24 mouse cellular contexts compared by ENCODE assay signal in genomic region chr2:92380495-92381050, GRCm38 (mm10). TPM values are rescaled to one million over a fixed set of nuclear protein-coding genes. Genes with fewer than 3 reads are reported as not detected.
A peak's percentile ranks its signal among the peaks of the same experiment; 100 is the strongest.
DNase-seq lines count a peak whose midpoint lies in the region; ATAC-seq and TF ChIP-seq lines count a peak whose summit lies in the region.
"Had no signal": no experiment of that assay in that cellular context is flagged by ENCODE, and none has a peak within 500 bp of the region (broad histone marks: within the 10 kb centered on the region; RNA-seq: fewer than 3 reads in every experiment).

No protein-coding gene starts in this region.

- H3K4me3 ChIP-seq in intestine, embryonic 15.5 days (replicated peaks) = no peak overlapping the region
- H3K4me3 ChIP-seq in intestine, postnatal 0 days (ENCODE audit: low read depth, low read length) = no peak overlapping the region
- H3K4me3 ChIP-seq in testis, adult 2 months (ENCODE audit: control insufficient read depth, low read depth, low read length) = peak overlapping the region; percentile 78
- H3K4me3 ChIP-seq: forebrain, embryonic 15.5 days; heart, embryonic 13.5 days; hindbrain, embryonic 10.5 days; hindbrain, embryonic 15.5 days; lung, embryonic 15.5 days had no signal

- DNase-seq in CD4-positive, CD25-positive, alpha-beta regulatory T cell, adult 2 months (ENCODE audit: low read depth, low spot score) = peak; percentile 43
- DNase-seq in cerebellum, adult 9-11 months = peak; percentile 59
- DNase-seq in cerebellum, postnatal 36 days = no peak
- DNase-seq in testis, postnatal 10 days (ENCODE audit: low spot score) = no peak
- DNase-seq: adrenal gland, postnatal 25 days; gastrocnemius, postnatal 36 days; heart, postnatal 10 days; kidney, adult 9 months; layer of hippocampus, postnatal 36 days; left cerebral cortex, postnatal 4 days; retina, postnatal 1 day; right cerebral cortex, postnatal 14 days; thymus, postnatal 14 days had no signal

- no peaks in the 10 kb centered on the region for H3K27me3 ChIP-seq in intestine, embryonic 15.5 days (replicated peaks)
- H3K27me3 ChIP-seq in intestine, postnatal 0 days (replicated peaks; ENCODE audit: control insufficient read depth, insufficient read depth, low read length) = no peaks in the 10 kb centered on the region
- H3K27me3 ChIP-seq in testis, adult 2 months (ENCODE audit: control insufficient read depth, insufficient read depth, low read length) = no peaks in the 10 kb centered on the region
- H3K27me3 ChIP-seq: forebrain, embryonic 15.5 days; heart, embryonic 13.5 days; hindbrain, embryonic 15.5 days; lung, embryonic 15.5 days had no signal

- no peak for ATAC-seq in CD4-positive, CD25-positive, alpha-beta regulatory T cell, adult 4 months
- ATAC-seq in intestine, embryonic 15.5 days = no peak
- ATAC-seq in intestine, postnatal 0 days = no peak
- ATAC-seq: forebrain, embryonic 15.5 days had no signal

- 75% methylated on average over 6 of the region's 6 CpGs for WGBS in intestine, embryonic 15.5 days
- 65% methylated on average over 6 of the region's 6 CpGs for WGBS in intestine, postnatal 0 days

- no peaks in the 10 kb centered on the region for H3K9me3 ChIP-seq in intestine, embryonic 15.5 days
- no peaks in the 10 kb centered on the region for H3K9me3 ChIP-seq in intestine, postnatal 0 days (ENCODE audit: control insufficient read depth)
- H3K9me3 ChIP-seq: forebrain, embryonic 15.5 days; heart, embryonic 13.5 days; hindbrain, embryonic 10.5 days; hindbrain, embryonic 15.5 days; lung, embryonic 15.5 days had no signal

- H3K36me3 ChIP-seq in intestine, embryonic 15.5 days = peaks cover 17% of the 10 kb centered on the region
- H3K36me3 ChIP-seq in intestine, postnatal 0 days (ENCODE audit: control insufficient read depth, insufficient read depth) = peaks cover 58% of the 10 kb centered on the region
- H3K36me3 ChIP-seq in testis, adult 2 months (ENCODE audit: control insufficient read depth, insufficient read depth, low read length) = no peaks in the 10 kb centered on the region; the same call in 1 of the 2 replicates

- H3K27ac ChIP-seq in intestine, embryonic 15.5 days = 0 out of 2 replicates have a peak overlapping the region, but pooled peaks have one; percentile 15
- H3K27ac ChIP-seq in intestine, postnatal 0 days (ENCODE audit: low read depth, low read length) = no peak overlapping the region
- H3K27ac ChIP-seq in testis, adult 2 months (ENCODE audit: control insufficient read depth, insufficient read depth, low read depth, low read length) = peak overlapping the region; percentile 46
- H3K27ac ChIP-seq: forebrain, embryonic 15.5 days; heart, embryonic 13.5 days; hindbrain, embryonic 10.5 days; hindbrain, embryonic 15.5 days; lung, embryonic 15.5 days had no signal

- H3K4me2 ChIP-seq in intestine, embryonic 15.5 days (replicated peaks) = no peak overlapping the region
- no peak overlapping the region for H3K4me2 ChIP-seq in intestine, postnatal 0 days (replicated peaks; ENCODE audit: low read depth)
- H3K4me2 ChIP-seq: forebrain, embryonic 15.5 days; heart, embryonic 13.5 days; hindbrain, embryonic 15.5 days; liver, embryonic 11.5 days; lung, embryonic 15.5 days; midbrain, embryonic 11.5 days had no signal

- no peak overlapping the region for H3K9ac ChIP-seq in intestine, embryonic 15.5 days
- H3K9ac ChIP-seq in intestine, postnatal 0 days (ENCODE audit: low read depth, low read length) = no peak overlapping the region
- H3K9ac ChIP-seq: forebrain, embryonic 15.5 days; heart, embryonic 13.5 days; hindbrain, embryonic 15.5 days; lung, embryonic 15.5 days had no signal

- TF ChIP-seq CTCF in intestine, postnatal 0 days (IDR thresholded peaks at IDR 0.05; ENCODE audit: low read depth) = no peak
- no peak for TF ChIP-seq CTCF in testis, adult 2 months (IDR thresholded peaks at IDR 0.05; ENCODE audit: control insufficient read depth, insufficient read depth, insufficient replicate concordance, low read depth, low read length)

- peaks cover 10% of the 10 kb centered on the region for H3K4me1 ChIP-seq in intestine, embryonic 15.5 days (replicated peaks)
- H3K4me1 ChIP-seq in intestine, postnatal 0 days (replicated peaks; ENCODE audit: control insufficient read depth, insufficient read depth, low read length) = no peaks in the 10 kb centered on the region; the same call in 1 of the 2 replicates
- H3K4me1 ChIP-seq in testis, adult 2 months (ENCODE audit: control insufficient read depth, insufficient read depth, low read length) = peaks cover 4% of the 10 kb centered on the region

- peak; percentile 61; the same call in 1 of the 2 replicates for TF ChIP-seq POLR2A in testis, adult 2 months (IDR thresholded peaks at IDR 0.05; ENCODE audit: control insufficient read depth, low read depth, low read length)

RNA-seq across cellular contexts. Expression of gene 1700029I15Rik, which starts 1.8 kb away (rescaled TPM):
- 1 to 10 TPM; 4.5 to 8.1 TPM for polyA plus RNA-seq in CD4-positive, CD25-positive, alpha-beta regulatory T cell, adult 4 months (2017; shearing (Covaris generic))
- 2.9 and 3.0 TPM in 2 replicates for polyA plus RNA-seq in intestine, embryonic 15.5 days (2015; fragmentation: Nextera tagmentation; extraction: Ambion mirVana)
- 2.1 and 3.1 TPM in 2 replicates for polyA plus RNA-seq in intestine, postnatal 0 days (2015; fragmentation: Nextera tagmentation; extraction: Ambion mirVana)
- polyA plus RNA-seq in testis, adult 2 months (2012; rRNA removed) = 565 and 772 TPM in 2 replicates

RNA-seq across cellular contexts. Expression of gene Large2, which starts 5.9 kb away (rescaled TPM):
- not detected for polyA plus RNA-seq in CD4-positive, CD25-positive, alpha-beta regulatory T cell, adult 4 months (2017; shearing (Covaris generic))
- 10.0 and 11.8 TPM in 2 replicates for polyA plus RNA-seq in intestine, embryonic 15.5 days (2015; fragmentation: Nextera tagmentation; extraction: Ambion mirVana)
- polyA plus RNA-seq in intestine, postnatal 0 days (2015; fragmentation: Nextera tagmentation; extraction: Ambion mirVana) = 8.3 and 9.1 TPM in 2 replicates
- polyA plus RNA-seq in testis, adult 2 months (2012; rRNA removed) = 11.2 and 11.8 TPM in 2 replicates

RNA-seq across cellular contexts. Expression of gene Pex16, which starts 6.1 kb away (rescaled TPM):
- 10 to 100 TPM; 44.5 to 77.0 TPM for polyA plus RNA-seq in CD4-positive, CD25-positive, alpha-beta regulatory T cell, adult 4 months (2017; shearing (Covaris generic))
- 41.6 and 45.8 TPM in 2 replicates for polyA plus RNA-seq in intestine, embryonic 15.5 days (2015; fragmentation: Nextera tagmentation; extraction: Ambion mirVana)
- polyA plus RNA-seq in intestine, postnatal 0 days (2015; fragmentation: Nextera tagmentation; extraction: Ambion mirVana) = 84.8 and 86.0 TPM in 2 replicates
- 89.9 and 91.5 TPM in 2 replicates for polyA plus RNA-seq in testis, adult 2 months (2012; rRNA removed)

RNA-seq across cellular contexts. Expression of gene Mapk8ip1, which starts 20.5 kb away (rescaled TPM):
- polyA plus RNA-seq in CD4-positive, CD25-positive, alpha-beta regulatory T cell, adult 4 months (2017; shearing (Covaris generic)) = under 1 TPM; 0.35 to 0.68 TPM
- polyA plus RNA-seq in intestine, embryonic 15.5 days (2015; fragmentation: Nextera tagmentation; extraction: Ambion mirVana) = 19.4 and 21.3 TPM in 2 replicates
- 7.2 and 7.4 TPM in 2 replicates for polyA plus RNA-seq in intestine, postnatal 0 days (2015; fragmentation: Nextera tagmentation; extraction: Ambion mirVana)
- polyA plus RNA-seq in testis, adult 2 months (2012; rRNA removed) = 23.2 and 28.4 TPM in 2 replicates

RNA-seq across cellular contexts. Expression of gene Cry2, which starts 53.3 kb away (rescaled TPM):
- polyA plus RNA-seq in CD4-positive, CD25-positive, alpha-beta regulatory T cell, adult 4 months (2017; shearing (Covaris generic)) = 10 to 100 TPM; 10.6 to 13.4 TPM
- polyA plus RNA-seq in intestine, embryonic 15.5 days (2015; fragmentation: Nextera tagmentation; extraction: Ambion mirVana) = 14.5 and 15.8 TPM in 2 replicates
- polyA plus RNA-seq in intestine, postnatal 0 days (2015; fragmentation: Nextera tagmentation; extraction: Ambion mirVana) = 10.0 and 11.7 TPM in 2 replicates
- 20.4 and 22.0 TPM in 2 replicates for polyA plus RNA-seq in testis, adult 2 months (2012; rRNA removed)

Comparison
In these comparisons a context has a peak if more than half of its experiments do, and no peak if none do; other contexts are left out.
1. DNase-seq: peak in CD4-positive, CD25-positive, alpha-beta regulatory T cell, adult 2 months (single experiment) and cerebellum, adult 9-11 months (single experiment); none in cerebellum, postnatal 36 days (0 of 2) and testis, postnatal 10 days (single experiment).
2. RNA of gene 1700029I15Rik, which starts 1.8 kb away (polyA plus RNA-seq): 565 to 772 TPM in testis, adult 2 months; 4.5 to 8.1 TPM in CD4-positive, CD25-positive, alpha-beta regulatory T cell, adult 4 months, 2.9 to 3.0 TPM in intestine, embryonic 15.5 days and 2.1 to 3.1 TPM in intestine, postnatal 0 days; every median in the first group is over 10 times any median in the second.